Mouse (Mus musculus) cerebellum, adult 2 months (tissue): ENCODE results near the gene Hlf.

ENCODE experiments used
- CTCF ChIP-seq: fragments of 200-500 bp; IDR thresholded peaks from 2 replicates; pipeline ENCODE4 v1.5.1; 2011; ENCODE audit warnings: low read depth, mild to moderate bottlenecking, control low read depth, low read length, moderate library complexity, borderline replicate concordance; ENCODE audit not compliant: insufficient read depth
- POLR2A ChIP-seq: fragments of 200-500 bp; IDR thresholded peaks from 2 replicates; pipeline ENCODE4 v1.6.1; 2011; ENCODE audit warnings: low read length, control low read depth, borderline replicate concordance; ENCODE audit not compliant: insufficient read depth

GRCm38 (mm10) chr11:90352696-90353095 lies 38.0 kb downstream of the Hlf start:
- TF ChIP-seq CTCF (no peak), POLR2A (no peak)
